Mouse (Mus musculus) heart, embryonic 11.5 days (tissue): ENCODE measurements around the gene Aen. TPM values are rescaled to one million over a fixed set of nuclear protein-coding genes. Genes with fewer than 3 reads are reported as not detected.

Experiments
- ATAC-seq: fragments of 200-750 bp; cut with Nextera tagmentation; replicated peaks from 2 replicates; pipeline ENCODE4 v1.8.0; 2017; ENCODE audit warnings: moderate library complexity; ENCODE audit not compliant: insufficient number of reproducible peaks, low FRiP score, low TSS enrichment
- H3K27ac ChIP-seq: fragments of 300-500 bp; sonication (generic); 2 replicates; pipeline ENCODE4 v1.5.1; 2014; ENCODE audit warnings: mild to moderate bottlenecking, low read depth, low read length
- H3K27me3 ChIP-seq: fragments of 300-500 bp; sonication (generic); 2 replicates; pipeline ENCODE4 v1.6.1; 2014; ENCODE audit warnings: mild to moderate bottlenecking, low read length, mixed read lengths; ENCODE audit not compliant: control insufficient read depth, insufficient read depth
- H3K36me3 ChIP-seq: fragments of 300-500 bp; sonication (generic); 2 replicates; pipeline ENCODE4 v1.6.1; 2014; ENCODE audit warnings: mild to moderate bottlenecking, low read length, moderate library complexity, mixed read lengths; ENCODE audit not compliant: control insufficient read depth, insufficient read depth
- H3K4me1 ChIP-seq: fragments of 300-500 bp; sonication (generic); 2 replicates; pipeline ENCODE4 v1.6.1; 2014; ENCODE audit warnings: low read length; ENCODE audit not compliant: control insufficient read depth, insufficient read depth
- H3K4me2 ChIP-seq: fragments of 300-500 bp; sonication (generic); 2 replicates; pipeline ENCODE4 v1.6.1; 2014; ENCODE audit warnings: mild to moderate bottlenecking, moderate library complexity
- H3K4me3 ChIP-seq: fragments of 300-500 bp; sonication (generic); 2 replicates; pipeline ENCODE4 v1.5.1; 2014; ENCODE audit warnings: low read depth, low read length
- H3K9ac ChIP-seq: fragments of 300-500 bp; sonication (generic); 2 replicates; pipeline ENCODE4 v1.6.1; 2014; ENCODE audit warnings: mild to moderate bottlenecking, low read depth, low read length, moderate library complexity
- H3K9me3 ChIP-seq: fragments of 300-500 bp; sonication (generic); replicated peaks from 2 replicates; pipeline ENCODE4 v1.6.1; 2016; ENCODE audit warnings: low read length; ENCODE audit not compliant: control insufficient read depth
- WGBS: fragments of 180-500 bp; shearing (Covaris S2); extraction: QIAGEN DNeasy Blood & Tissue Kit; methylation state at CpG from one replicate; pipeline ENCODE4 v1.1.7; 2014; ENCODE audit not compliant: insufficient replicate concordance; 5-methylcytosine and 5-hydroxymethylcytosine counted together
- polyA plus RNA-seq: library from polyadenylated mRNA; unstranded; fragments of >200 nt; fragmentation: Nextera tagmentation; extraction: Ambion mirVana; gene quantifications from 2 replicates; pipeline ENCODE4 v1.2.1, GENCODE M21; 2014

Gene Aen
- polyA plus RNA-seq, 1 experiment from 2014 or later = 27.5 TPM

DNA sequence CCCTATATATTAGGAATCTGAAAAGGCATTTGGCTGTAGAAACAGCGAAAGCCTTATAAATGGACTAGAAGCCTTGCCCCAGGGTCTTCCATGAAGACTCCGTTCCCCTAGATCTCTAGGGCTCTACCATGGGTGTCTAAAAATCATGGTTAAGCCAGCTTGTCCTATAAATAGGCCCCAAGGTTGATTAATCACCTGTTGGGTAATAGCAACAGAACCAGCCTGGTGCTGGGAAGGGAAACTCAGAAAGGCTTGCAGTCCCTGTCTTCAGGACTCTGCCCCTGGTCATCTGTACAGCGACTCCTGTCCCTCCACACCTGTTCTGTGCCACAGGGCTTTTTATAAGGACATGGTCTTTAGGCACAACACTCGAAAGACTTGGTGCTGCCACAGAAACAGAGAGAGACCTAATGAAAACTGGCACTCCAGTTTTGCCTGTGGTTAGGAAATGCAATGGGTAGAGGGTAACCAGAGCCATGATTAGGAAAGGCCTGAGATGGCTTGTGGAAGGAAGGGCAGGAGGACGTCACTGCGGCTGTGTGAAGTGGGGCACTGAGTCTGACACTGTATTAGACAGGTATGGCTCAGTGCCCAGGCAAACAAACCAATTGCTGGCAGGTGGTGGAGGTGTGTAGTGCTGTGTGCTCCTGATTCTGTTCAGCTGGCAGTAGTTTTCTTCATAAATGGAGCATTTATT is 7.7 kb downstream of the Aen start:
- H3K4me3 ChIP-seq = no peak overlapping the region
- H3K4me2 ChIP-seq = no peak overlapping the region
- H3K4me1 ChIP-seq = no peaks in the 10 kb centered on the region
- no peak overlapping the region for H3K9ac ChIP-seq
- ATAC-seq = no peak
- peaks cover 10% of the 10 kb centered on the region for H3K36me3 ChIP-seq
- no peak overlapping the region for H3K27ac ChIP-seq
- no peaks in the 10 kb centered on the region for H3K27me3 ChIP-seq
- H3K9me3 ChIP-seq = no peaks in the 10 kb centered on the region
- 92% methylated on average over 6 of the region's 6 CpGs for WGBS

DNA sequence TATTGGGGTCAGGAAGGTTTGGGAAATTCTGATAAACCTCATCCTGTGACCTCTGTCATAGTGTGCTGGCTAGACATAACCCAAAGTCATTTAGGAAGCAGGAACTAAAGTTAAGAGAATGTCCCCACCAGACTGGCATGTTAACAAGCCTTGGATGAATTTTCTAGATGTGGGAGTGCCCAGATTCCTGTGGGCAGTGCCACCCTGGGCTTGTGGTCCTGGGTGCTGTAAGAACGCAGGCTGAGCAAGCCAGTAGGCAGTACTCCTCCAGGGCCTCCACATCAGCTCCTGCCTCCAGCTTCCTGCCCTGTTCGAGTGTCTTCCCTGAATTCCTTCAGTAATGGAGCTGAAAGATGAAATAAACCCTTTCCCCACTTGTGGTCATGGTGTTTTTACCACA is 8.5 kb downstream of the Aen start:
- peaks cover 10% of the 10 kb centered on the region for H3K36me3 ChIP-seq

DNA sequence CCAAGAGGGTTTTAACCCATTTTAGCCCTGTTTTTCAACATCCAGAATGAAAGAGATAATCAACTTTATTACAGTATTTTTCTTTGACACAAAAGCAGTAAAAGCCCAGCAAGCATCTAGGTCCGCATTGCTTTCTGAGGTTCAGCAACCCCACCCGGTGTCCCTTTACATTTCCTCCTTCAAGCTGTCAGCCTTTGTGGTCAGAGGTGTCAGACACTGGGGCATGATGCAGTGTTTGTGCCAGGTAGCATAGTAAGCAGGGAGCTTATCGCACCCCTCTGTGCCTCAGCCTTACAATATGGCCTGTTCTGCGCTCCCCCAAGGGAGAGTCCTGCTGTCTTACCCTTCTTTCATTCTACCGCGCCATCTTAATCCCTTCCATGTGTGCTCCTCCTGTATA is 13.4 kb downstream of the Aen start:
- H3K36me3 ChIP-seq = peaks cover 5% of the 10 kb centered on the region
- no peaks in the 10 kb centered on the region for H3K27me3 ChIP-seq
- peaks cover 4% of the 10 kb centered on the region; the same call in 1 of the 2 replicates for H3K4me1 ChIP-seq
- H3K9ac ChIP-seq = no peak overlapping the region
- no peaks in the 10 kb centered on the region for H3K9me3 ChIP-seq
- no peak overlapping the region for H3K4me3 ChIP-seq
- WGBS = 83% methylated on average over 6 of the region's 6 CpGs
- no peak for ATAC-seq
- H3K27ac ChIP-seq = no peak overlapping the region
- no peak overlapping the region for H3K4me2 ChIP-seq

More for the DNA sequence above, 8.5 kb downstream of the Aen start:
- Histone ChIP-seq H3K4me1 (no peaks in the 10 kb centered on the region), H3K4me2 (no peak overlapping the region), H3K27me3 (no peaks in the 10 kb centered on the region), H3K4me3 (no peak overlapping the region), H3K9me3 (no peaks in the 10 kb centered on the region), H3K9ac (no peak overlapping the region), H3K27ac (no peak overlapping the region)
- WGBS = 79% methylated on average over 2 of the region's 2 CpGs
- ATAC-seq = no peak

DNA sequence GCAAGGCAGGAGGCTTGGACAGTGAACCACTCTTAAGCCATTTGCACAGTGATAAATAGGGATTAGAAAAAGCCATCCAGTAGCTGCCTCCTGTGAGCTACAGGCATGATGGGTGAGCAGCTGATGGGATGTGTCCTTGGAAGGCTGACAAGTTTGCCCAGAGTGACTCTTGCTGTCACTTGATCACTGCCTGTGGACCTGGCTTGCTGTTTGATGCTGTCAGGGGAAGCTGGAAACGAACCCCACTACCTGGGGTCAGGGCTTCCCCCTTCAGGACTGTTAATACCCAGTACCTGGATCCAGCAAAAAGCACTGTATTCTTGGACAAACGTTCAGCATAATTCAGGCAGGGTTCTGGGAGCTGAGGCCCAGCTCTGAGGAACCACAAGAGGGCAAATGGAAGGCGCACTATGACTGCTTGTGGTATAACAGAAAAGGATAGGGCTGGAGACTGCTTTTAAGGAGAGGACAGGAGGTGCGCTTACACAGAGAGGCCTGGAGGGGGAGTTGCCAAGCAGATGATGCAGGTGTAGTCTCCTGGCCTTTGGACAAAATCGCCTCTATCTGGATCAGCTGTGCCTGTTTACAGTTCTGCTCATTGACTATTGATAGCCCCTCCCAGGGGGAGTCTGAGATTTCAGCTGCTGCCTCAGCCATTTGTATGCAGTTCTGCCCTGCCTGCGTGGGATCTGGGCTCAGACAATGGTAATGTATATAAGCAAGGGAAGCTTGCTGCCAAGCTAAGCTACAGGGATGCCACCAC is 14.9 kb downstream of the Aen start:
- Histone ChIP-seq H3K27ac (no peak overlapping the region), H3K4me2 (no peak overlapping the region), H3K9ac (no peak overlapping the region), H3K4me3 (no peak overlapping the region), H3K4me1 (peaks cover 4% of the 10 kb centered on the region; the same call in 1 of the 2 replicates), H3K9me3 (no peaks in the 10 kb centered on the region), H3K27me3 (no peaks in the 10 kb centered on the region), H3K36me3 (peaks cover 5% of the 10 kb centered on the region)
- 49% methylated on average over 6 of the region's 6 CpGs for WGBS
- ATAC-seq = no peak

DNA sequence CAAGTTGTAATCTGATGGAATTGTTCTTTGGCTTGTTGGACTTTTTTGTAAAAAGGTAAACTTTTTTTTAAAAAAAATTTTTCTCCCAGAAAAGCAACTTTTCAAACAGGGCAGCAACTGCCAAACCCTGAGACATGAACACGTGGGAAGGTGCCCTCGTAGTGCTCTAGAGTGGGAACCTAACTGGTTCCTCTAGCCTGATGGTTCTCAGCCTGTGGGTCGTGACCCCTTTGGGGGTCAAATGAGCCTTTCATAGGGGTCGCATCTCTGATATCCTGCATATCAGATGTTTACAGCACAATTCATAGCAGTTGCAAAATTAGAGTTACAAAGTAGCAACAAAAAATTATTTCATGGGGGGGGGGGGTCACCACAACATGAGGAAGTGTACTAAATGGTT is 15.6 kb downstream of the Aen start:
- Histone ChIP-seq H3K4me3 (no peak overlapping the region), H3K9me3 (no peaks in the 10 kb centered on the region), H3K9ac (no peak overlapping the region), H3K4me2 (no peak overlapping the region), H3K4me1 (peaks cover 4% of the 10 kb centered on the region; the same call in 1 of the 2 replicates), H3K27me3 (no peaks in the 10 kb centered on the region), H3K36me3 (peaks cover 5% of the 10 kb centered on the region), H3K27ac (no peak overlapping the region)
- WGBS = 84% methylated on average over 4 of the region's 4 CpGs
- ATAC-seq = no peak

DNA sequence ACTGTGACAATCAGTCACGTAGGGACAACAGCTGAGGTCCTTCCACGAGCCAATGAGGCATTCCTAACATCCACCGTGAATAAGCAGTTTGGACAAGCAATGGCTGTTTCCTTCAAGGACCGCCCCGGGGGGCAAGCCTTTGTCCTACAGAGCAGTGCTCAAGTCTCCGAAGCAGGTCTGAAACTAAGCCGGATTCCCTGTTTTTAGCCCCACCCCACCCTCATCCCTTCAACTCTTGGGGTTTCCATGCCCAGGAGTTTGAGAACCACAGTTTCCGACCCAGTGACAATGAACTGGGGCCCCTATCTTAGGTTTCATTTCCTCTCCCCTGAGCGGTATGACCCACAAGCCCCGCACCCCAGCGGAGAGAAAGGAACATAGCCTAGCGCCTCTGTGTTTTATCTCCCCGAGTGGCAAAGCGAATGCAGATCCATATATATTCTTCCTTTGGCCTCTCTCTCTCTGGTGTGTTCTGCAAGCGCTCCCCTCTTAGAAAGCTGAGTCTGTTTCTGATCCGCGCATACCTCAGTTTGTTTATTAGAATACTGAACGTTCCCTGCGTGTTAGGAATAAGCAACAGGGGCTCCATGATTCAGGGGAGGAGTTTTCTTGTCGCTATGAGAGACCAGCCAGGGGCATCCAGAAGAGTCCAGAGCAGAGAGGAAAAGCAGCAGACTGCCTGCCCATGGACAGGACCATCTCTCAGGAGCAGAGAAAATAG is 16.8 kb downstream of the Aen start:
- H3K4me3 ChIP-seq = peak overlapping the region; percentile 13
- H3K27ac ChIP-seq = no peak overlapping the region
- H3K4me2 ChIP-seq = peak overlapping the region; percentile 67
- no peak for ATAC-seq
- H3K4me1 ChIP-seq = peaks cover 4% of the 10 kb centered on the region; the same call in 1 of the 2 replicates
- H3K27me3 ChIP-seq = no peaks in the 10 kb centered on the region
- WGBS = 22% methylated on average over 20 of the region's 20 CpGs
- no peaks in the 10 kb centered on the region for H3K36me3 ChIP-seq
- H3K9me3 ChIP-seq = no peaks in the 10 kb centered on the region
- H3K9ac ChIP-seq = peak overlapping the region; percentile 39; the same call in 1 of the 2 replicates

DNA sequence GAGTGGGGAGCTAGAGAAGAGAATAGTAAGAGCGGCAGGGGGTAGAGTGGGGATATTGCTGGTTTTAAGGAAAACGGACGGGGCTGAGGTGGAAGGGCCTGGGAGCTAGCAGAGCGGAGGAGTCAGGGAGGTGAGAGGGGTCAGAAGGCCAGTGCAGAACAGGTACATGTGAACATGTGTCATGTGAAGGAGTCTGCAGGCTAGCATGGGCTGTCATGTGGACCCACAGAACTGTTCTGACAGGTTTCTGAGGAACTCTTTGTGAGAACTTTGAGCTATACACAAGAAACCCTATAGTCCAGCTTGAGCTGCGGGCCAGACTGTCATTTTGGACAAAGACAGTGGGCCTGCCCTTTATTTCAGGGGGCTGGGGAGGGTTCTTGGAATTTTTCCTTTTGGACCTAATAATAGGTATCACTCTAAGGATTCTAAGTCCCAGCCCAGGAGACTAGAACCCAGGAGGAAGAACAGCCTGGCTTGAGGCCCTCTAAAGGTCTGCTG is 17.4 kb downstream of the Aen start, which contains the start of gene Isg20:
Gene Isg20, plus strand, starts transcription at position 451 of the 501 bp plus-strand sequence.
- H3K27ac ChIP-seq = no peak within 1 kb of the TSS
- H3K36me3 ChIP-seq = no peaks in the 10 kb centered on the region
- H3K4me1 ChIP-seq = peaks cover 4% of the 10 kb centered on the region; the same call in 1 of the 2 replicates
- H3K4me2 ChIP-seq = peak within 1 kb of the TSS; percentile 67
- peak within 1 kb of the TSS; percentile 13 for H3K4me3 ChIP-seq
- 65% methylated on average over 5 of the region's 5 CpGs for WGBS
- ATAC-seq = no peak
- H3K9ac ChIP-seq = peak within 1 kb of the TSS; percentile 39; the same call in 1 of the 2 replicates
- H3K27me3 ChIP-seq = no peaks in the 10 kb centered on the region
- no peaks in the 10 kb centered on the region for H3K9me3 ChIP-seq
